Mouse (Mus musculus): ENCODE results near the gene Srcin1.

Srcin1 gene

GRCm38 (mm10) chr11:97509058-97509457 is 66.9 kb downstream of the Srcin1 start:
- DNase-seq (ENCODE audit: inconsistent ontology term): no peak

GRCm38 (mm10) chr11:97508198-97508597 is 67.8 kb downstream of the Srcin1 start:
- no peak for DNase-seq (ENCODE audit: inconsistent ontology term)

GRCm38 (mm10) chr11:97506331-97506730 is 69.7 kb downstream of the Srcin1 start:
- DNase-seq (ENCODE audit: inconsistent ontology term): no peak

GRCm38 (mm10) chr11:97505784-97506183 is 70.2 kb downstream of the Srcin1 start:
- DNase-seq (ENCODE audit: inconsistent ontology term): no peak

- DNase-seq (ENCODE audit: inconsistent ontology term): no peak
Measured at GRCm38 (mm10) chr11:97502846-97503245, 73.1 kb downstream of the Srcin1 start.

GRCm38 (mm10) chr11:97502383-97502782 is 73.6 kb downstream of the Srcin1 start:
- no peak for DNase-seq (ENCODE audit: inconsistent ontology term)

GRCm38 (mm10) chr11:97500720-97501448 is 75.1 kb downstream of the Srcin1 start:
- DNase-seq (ENCODE audit: inconsistent ontology term): no peak

GRCm38 (mm10) chr11:97499865-97500719 is 75.9 kb downstream of the Srcin1 start, which contains the start of gene 4933428G20Rik:
TSS of gene 4933428G20Rik (minus strand) at chr11:97500340.
- DNase-seq (ENCODE audit: inconsistent ontology term): no peak

GRCm38 (mm10) chr11:97497543-97497942 is 78.4 kb downstream of the Srcin1 start:
- DNase-seq (ENCODE audit: inconsistent ontology term): no peak

GRCm38 (mm10) chr11:97492836-97493235 is 83.2 kb downstream of the Srcin1 start:
- no peak for DNase-seq (ENCODE audit: inconsistent ontology term)

GRCm38 (mm10) chr11:97491640-97492039 is 84.3 kb downstream of the Srcin1 start:
- DNase-seq (ENCODE audit: inconsistent ontology term): no peak

- DNase-seq (ENCODE audit: inconsistent ontology term): peak; percentile 52
Measured at GRCm38 (mm10) chr11:97489589-97490324, 86.2 kb downstream of the Srcin1 start.

- DNase-seq (ENCODE audit: inconsistent ontology term): no peak
Measured at GRCm38 (mm10) chr11:97487656-97488055, 88.3 kb downstream of the Srcin1 start.

GRCm38 (mm10) chr11:97485661-97486060 is 90.3 kb downstream of the Srcin1 start:
- no peak for DNase-seq (ENCODE audit: inconsistent ontology term)

- peak; percentile 38 for DNase-seq (ENCODE audit: inconsistent ontology term)
Measured at GRCm38 (mm10) chr11:97479824-97480223, 96.2 kb downstream of the Srcin1 start.

- no peak for DNase-seq (ENCODE audit: inconsistent ontology term)
Measured at GRCm38 (mm10) chr11:97479085-97479484, 96.9 kb downstream of the Srcin1 start.

- no peak for DNase-seq (ENCODE audit: inconsistent ontology term)
Measured at GRCm38 (mm10) chr11:97478345-97478744, 97.6 kb downstream of the Srcin1 start.

GRCm38 (mm10) chr11:97477431-97477830 is 98.6 kb downstream of the Srcin1 start:
- DNase-seq (ENCODE audit: inconsistent ontology term): peak; percentile 46

GRCm38 (mm10) chr11:97476334-97477095 is 99.5 kb downstream of the Srcin1 start:
- peak; percentile 63 for DNase-seq (ENCODE audit: inconsistent ontology term)

GRCm38 (mm10) chr11:97471276-97471675 is 104.7 kb downstream of the Srcin1 start:
- peak; percentile 26 for DNase-seq (ENCODE audit: inconsistent ontology term)

- no peak for DNase-seq (ENCODE audit: inconsistent ontology term)
Measured at GRCm38 (mm10) chr11:97469828-97470227, 106.2 kb downstream of the Srcin1 start.
